Mouse (Mus musculus) kidney, adult 2 months (tissue): ENCODE results near the gene Lrr1. TPM values are rescaled to one million over a fixed set of nuclear protein-coding genes. Genes with fewer than 3 reads are reported as not detected.

Experiments used
- DNase-seq: peaks from one replicate; pipeline ENCODE4 v3.0.0; 2021
- H3K27ac ChIP-seq: fragments of 200-500 bp; 2 replicates; pipeline ENCODE4 v1.5.1; 2012; ENCODE audit warnings: low read depth, low read length, control low read depth, inconsistent platforms; ENCODE audit not compliant: insufficient read depth
- H3K27me3 ChIP-seq: fragments of 200-500 bp; replicated peaks from 2 replicates; pipeline ENCODE4 v1.6.1; 2012; ENCODE audit warnings: mild to moderate bottlenecking, moderate library complexity, low read length, inconsistent platforms; ENCODE audit not compliant: control insufficient read depth, insufficient read depth
- H3K36me3 ChIP-seq: fragments of 200-500 bp; 2 replicates; pipeline ENCODE4 v1.6.1; 2012; ENCODE audit warnings: mild to moderate bottlenecking, moderate library complexity, low read length, inconsistent platforms; ENCODE audit not compliant: control insufficient read depth, insufficient read depth
- H3K4me1 ChIP-seq: fragments of 200-500 bp; 2 replicates; pipeline ENCODE4 v1.6.1; 2011; ENCODE audit warnings: low read length; ENCODE audit not compliant: control insufficient read depth, insufficient read depth
- H3K4me3 ChIP-seq: fragments of 200-500 bp; 2 replicates; pipeline ENCODE4 v1.5.1; 2011; ENCODE audit warnings: mild to moderate bottlenecking, low read depth, low read length, control low read depth; ENCODE audit not compliant: insufficient read depth
- CTCF ChIP-seq: fragments of 200-500 bp; conservative IDR thresholded peaks from 2 replicates; pipeline ENCODE4 v1.5.1; 2011; ENCODE audit warnings: low read depth, mild to moderate bottlenecking, control low read depth, low read length, moderate library complexity, mixed read lengths; ENCODE audit not compliant: insufficient read depth, insufficient read length
- POLR2A ChIP-seq: fragments of 200-500 bp; IDR thresholded peaks from one replicate; pipeline ENCODE4 v1.6.1; 2011; ENCODE audit warnings: low read depth, low read length, control low read depth
- WGBS: fragments of 180-500 bp; shearing (Covaris S2); methylation state at CpG from one replicate; pipeline ENCODE4 v1.1.7; 2018; 5-methylcytosine and 5-hydroxymethylcytosine counted together
- polyA plus RNA-seq: library from polyadenylated mRNA; depleted of rRNA; stranded (reverse); fragments of >200 nt; gene quantifications from 2 replicates; pipeline ENCODE4 v1.2.3, GENCODE M21; 2012

Lrr1 gene
- polyA plus RNA-seq, 1 experiment: not detected

DNA sequence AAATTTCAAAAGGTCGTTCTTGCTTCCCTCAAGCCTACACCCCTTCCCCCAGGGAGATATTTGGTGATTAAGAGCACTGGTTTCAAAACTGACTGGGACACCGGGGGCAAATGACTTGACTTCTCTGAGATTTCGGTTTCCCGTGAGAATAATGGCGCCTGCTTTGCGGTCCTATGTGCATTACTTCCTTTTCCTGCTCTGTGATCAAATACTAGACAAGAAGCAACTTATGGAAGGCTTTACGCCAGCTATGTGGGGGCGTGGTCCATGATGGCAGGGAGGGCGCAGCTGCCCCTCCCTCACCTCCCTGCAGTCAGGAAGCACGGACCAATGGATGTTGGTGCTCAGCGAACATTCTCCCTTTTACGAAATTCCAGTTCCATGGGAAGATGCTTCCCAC lies 38.1 kb upstream of the Lrr1 start:
- H3K36me3 ChIP-seq: no peaks in the 10 kb centered on the region
- H3K4me3 ChIP-seq: no peak overlapping the region
- no peaks in the 10 kb centered on the region for H3K4me1 ChIP-seq
- no peak for TF ChIP-seq CTCF
- no peak for TF ChIP-seq POLR2A
- no peak overlapping the region for H3K27ac ChIP-seq
- H3K27me3 ChIP-seq: no peaks in the 10 kb centered on the region
- WGBS: 77% methylated on average over 12 of the region's 12 CpGs
- DNase-seq: no peak

DNA sequence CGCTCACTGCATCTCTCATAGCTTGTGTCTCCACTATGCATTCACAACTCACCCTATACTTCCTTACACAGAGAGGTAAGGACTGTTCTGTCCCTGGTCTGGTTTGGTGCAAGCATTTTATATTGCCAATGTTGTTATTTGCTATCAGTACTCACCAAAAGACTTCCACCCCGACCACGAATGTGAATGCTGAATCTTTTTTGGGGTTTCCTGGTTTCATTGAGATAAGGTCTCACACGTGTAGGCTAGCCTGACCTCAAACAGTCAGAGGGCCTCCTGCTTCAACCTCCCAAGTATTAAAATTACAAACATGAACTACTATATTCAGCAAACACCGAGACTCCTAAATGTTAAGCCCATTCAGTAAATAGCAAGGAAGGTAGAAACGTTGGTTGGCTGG lies 37.3 kb upstream of the Lrr1 start:
- DNase-seq: no peak
- no peak overlapping the region for H3K27ac ChIP-seq
- no peak overlapping the region for H3K4me3 ChIP-seq
- H3K36me3 ChIP-seq: no peaks in the 10 kb centered on the region
- H3K27me3 ChIP-seq: no peaks in the 10 kb centered on the region
- 83% methylated on average over 6 of the region's 6 CpGs for WGBS
- H3K4me1 ChIP-seq: no peaks in the 10 kb centered on the region
- TF ChIP-seq POLR2A (no peak), CTCF (no peak)

DNA sequence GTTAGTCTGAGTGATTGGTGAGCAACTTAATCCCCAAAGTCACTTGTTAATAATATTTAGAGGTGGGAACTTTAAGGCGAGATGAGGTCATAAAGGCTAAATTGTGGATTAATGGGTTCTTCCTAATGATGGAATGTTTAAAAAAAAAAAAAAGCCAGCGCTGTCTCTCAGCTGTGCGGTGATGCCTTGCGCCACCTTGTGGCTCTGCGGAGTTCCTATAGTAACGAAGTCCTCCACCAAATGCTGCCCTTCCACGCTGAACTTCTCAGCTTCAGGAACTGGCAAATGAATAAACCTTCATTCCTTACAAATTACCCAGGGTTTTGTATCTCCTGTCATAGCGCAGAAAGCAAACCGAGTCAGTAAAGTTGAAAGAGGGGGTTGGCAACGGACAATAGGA lies 36.6 kb upstream of the Lrr1 start:
- TF ChIP-seq POLR2A (no peak), CTCF (peak; percentile 70)
- WGBS: 10% methylated on average over 10 of the region's 10 CpGs

GRCm38 (mm10) chr12:69139201-69139600 lies 29.4 kb upstream of the Lrr1 start:
- 90% methylated on average over 3 of the region's 3 CpGs for WGBS
- no peak for DNase-seq
- TF ChIP-seq POLR2A: no peak
- no peak for TF ChIP-seq CTCF
- no peak overlapping the region for H3K4me3 ChIP-seq
- H3K27ac ChIP-seq: no peak overlapping the region
- no peaks in the 10 kb centered on the region for H3K4me1 ChIP-seq
- no peaks in the 10 kb centered on the region for H3K27me3 ChIP-seq
- H3K36me3 ChIP-seq: no peaks in the 10 kb centered on the region

More for the DNA sequence above, 36.6 kb upstream of the Lrr1 start:
- Histone ChIP-seq H3K27ac (no peak overlapping the region), H3K27me3 (no peaks in the 10 kb centered on the region), H3K4me3 (no peak overlapping the region), H3K4me1 (no peaks in the 10 kb centered on the region), H3K36me3 (no peaks in the 10 kb centered on the region)
- DNase-seq: peak; percentile 54

DNA sequence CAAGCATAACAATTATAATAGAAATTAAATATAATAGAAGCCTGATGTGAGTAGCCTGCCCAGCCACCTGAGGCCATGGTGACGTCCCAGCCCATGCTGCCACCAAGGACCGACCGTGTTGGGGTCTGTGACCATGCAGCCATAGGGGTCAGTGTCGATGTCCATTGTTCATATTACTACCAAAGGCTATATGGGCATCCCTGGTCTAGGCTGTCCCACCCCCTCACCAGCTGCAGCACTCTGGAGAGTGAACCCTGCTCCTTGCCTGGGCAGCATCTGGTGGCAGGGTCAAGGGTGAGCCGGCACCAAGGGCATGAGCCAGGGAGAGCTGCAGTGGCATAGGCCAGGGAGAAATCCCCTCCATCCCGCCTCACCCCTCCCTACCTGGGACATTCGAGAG lies 28.8 kb upstream of the Lrr1 start:
- Histone ChIP-seq H3K4me3 (no peak overlapping the region), H3K4me1 (no peaks in the 10 kb centered on the region), H3K27ac (no peak overlapping the region), H3K36me3 (no peaks in the 10 kb centered on the region), H3K27me3 (no peaks in the 10 kb centered on the region)
- no peak for DNase-seq
- no peak for TF ChIP-seq CTCF
- no peak for TF ChIP-seq POLR2A
- WGBS: 90% methylated on average over 7 of the region's 7 CpGs

- H3K27ac ChIP-seq: no peak overlapping the region
- TF ChIP-seq CTCF (no peak), POLR2A (no peak)
- DNase-seq: no peak
- H3K36me3 ChIP-seq: no peaks in the 10 kb centered on the region
- H3K4me1 ChIP-seq: no peaks in the 10 kb centered on the region
- no peak overlapping the region for H3K4me3 ChIP-seq
- WGBS: 87% methylated on average over 6 of the region's 6 CpGs
- H3K27me3 ChIP-seq: no peaks in the 10 kb centered on the region
Measured at GRCm38 (mm10) chr12:69143460-69143859, 25.2 kb upstream of the Lrr1 start.

GRCm38 (mm10) chr12:69147166-69147735 lies 21.4 kb upstream of the Lrr1 start:
- Histone ChIP-seq H3K36me3 (no peaks in the 10 kb centered on the region), H3K27me3 (no peaks in the 10 kb centered on the region), H3K27ac (no peak overlapping the region), H3K4me1 (no peaks in the 10 kb centered on the region), H3K4me3 (no peak overlapping the region)
- no peak for TF ChIP-seq CTCF
- no peak for TF ChIP-seq POLR2A
- 90% methylated on average over 5 of the region's 5 CpGs for WGBS
- DNase-seq: no peak
